Mouse (Mus musculus): ENCODE results near the gene Stpg3.
A peak's percentile ranks its signal among the peaks of the same experiment; 100 is the strongest.

DNA sequence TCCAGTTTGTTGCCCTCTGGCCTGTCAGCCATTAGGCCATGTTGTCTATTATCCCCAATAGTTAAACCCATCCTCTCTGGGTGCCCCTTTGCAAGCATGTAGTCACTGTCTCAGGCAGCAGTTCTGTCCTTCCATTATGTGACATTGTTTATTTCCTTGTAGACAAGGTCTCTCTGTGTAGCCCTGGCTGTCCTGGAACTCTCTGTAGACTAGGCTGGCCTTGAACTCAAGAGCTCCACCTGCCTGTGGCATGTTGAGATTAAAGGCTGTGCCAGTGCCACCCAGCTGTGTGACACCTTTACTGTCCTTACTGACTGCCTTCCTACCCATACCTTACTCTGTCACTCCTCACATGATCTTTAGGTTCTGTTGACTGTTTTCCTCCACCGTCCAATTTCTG is 37.9 kb upstream of the Stpg3 start:
- TF ChIP-seq CTCF (IDR thresholded peaks at IDR 0.05 in 2 of 3, conservative IDR thresholded peaks at IDR 0.05 in 1 of 3; ENCODE audit: control insufficient read depth in 1 of 3, insufficient read depth in 1 of 3, low read depth in 2 of 3, low read length in 3 of 3, poor library complexity in 1 of 3, severe bottlenecking in 1 of 3), result peak; percentile 49 to 66 (median 50)
- no peak for TF ChIP-seq MXI1 (IDR thresholded peaks at IDR 0.05; ENCODE audit: low read depth, low read length)
- no peak for TF ChIP-seq GABPA (IDR thresholded peaks at IDR 0.05; ENCODE audit: low read depth, low read length)
- TF ChIP-seq JUND (IDR thresholded peaks at IDR 0.05; ENCODE audit: low read depth, low read length), result no peak
- TF ChIP-seq MYB (IDR thresholded peaks at IDR 0.05; ENCODE audit: low read depth, low read length), result no peak
- TF ChIP-seq POLR2A (IDR thresholded peaks at IDR 0.05; ENCODE audit: control insufficient read depth in 1 of 2, insufficient read depth in 1 of 2, low read depth in 1 of 2, low read length in 2 of 2, poor library complexity in 1 of 2), result no peak
- no peak for TF ChIP-seq MEF2A (IDR thresholded peaks at IDR 0.05; ENCODE audit: extremely low read depth, insufficient replicate concordance, low read depth, low read length, poor library complexity, severe bottlenecking)
- TF ChIP-seq POLR2AphosphoS2 (IDR thresholded peaks at IDR 0.05; ENCODE audit: low read length), result no peak
- no peak for TF ChIP-seq SIN3A (IDR thresholded peaks at IDR 0.05; ENCODE audit: low read length)
- TF ChIP-seq USF2 (IDR thresholded peaks at IDR 0.05; ENCODE audit: borderline replicate concordance in 1 of 2, insufficient read depth in 1 of 2, low read depth in 1 of 2, low read length in 2 of 2), result no peak
- peak; percentile 29 for TF ChIP-seq RAD21 (IDR thresholded peaks at IDR 0.05; ENCODE audit: low read depth, low read length)
- no peak for TF ChIP-seq ZKSCAN1 (IDR thresholded peaks at IDR 0.05; ENCODE audit: low read depth, low read length)
- no peak for TF ChIP-seq POLR2AphosphoS5 (IDR thresholded peaks at IDR 0.05; ENCODE audit: borderline replicate concordance, low read depth, low read length)
